Mouse (Mus musculus): ENCODE data around the gene Ghrh. TPM values are rescaled to one million over a fixed set of nuclear protein-coding genes. Genes with fewer than 3 reads are reported as not detected.

The Ghrh gene
- polyA plus RNA-seq, 1 experiment from 2014 or later, result 1.8 TPM

DNA sequence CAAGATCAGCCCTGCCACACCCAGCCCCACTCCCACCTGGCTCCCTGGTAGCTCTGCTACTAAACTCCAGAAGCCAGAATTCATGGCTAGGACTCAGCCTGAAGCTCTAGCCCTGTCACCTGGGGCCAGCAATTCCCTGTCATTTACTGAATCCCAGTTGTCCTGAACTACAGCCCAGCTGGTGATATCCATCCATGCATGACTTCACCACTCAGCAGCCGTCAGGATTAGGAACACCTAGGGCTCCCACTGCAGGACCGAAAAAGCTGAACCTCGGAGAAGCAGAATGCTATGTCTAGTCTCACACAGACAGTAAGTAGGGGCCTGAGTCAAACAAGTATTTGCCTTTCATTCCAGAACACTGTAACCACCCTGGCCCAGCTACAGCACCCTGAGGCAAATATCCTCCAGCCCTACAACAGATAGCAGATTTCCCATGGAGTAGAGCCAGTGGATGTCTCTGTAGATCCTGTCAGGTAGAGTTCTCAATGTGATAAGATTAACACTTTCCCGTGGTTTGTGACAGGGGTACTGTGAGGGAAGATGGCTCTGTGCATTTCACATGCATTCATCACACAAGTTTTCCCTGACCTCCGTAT is 4.9 kb downstream of the Ghrh start:
- no peaks in the 10 kb centered on the region for H3K9me3 ChIP-seq (replicated peaks)
- no peak overlapping the region for H3K4me2 ChIP-seq
- no peaks in the 10 kb centered on the region for H3K36me3 ChIP-seq
- no peak overlapping the region for H3K4me3 ChIP-seq (replicated peaks)
- no peaks in the 10 kb centered on the region for H3K27me3 ChIP-seq (replicated peaks)
- H3K27ac ChIP-seq (replicated peaks), result peak overlapping the region; percentile 76
- no peak for ATAC-seq (ENCODE audit: low FRiP score)
- H3K4me1 ChIP-seq, result peaks cover 53% of the 10 kb centered on the region
- 38% methylated on average over 5 of the region's 5 CpGs for WGBS
- H3K9ac ChIP-seq (replicated peaks), result 0 out of 2 replicates have a peak overlapping the region, but pooled peaks have one; percentile 15

DNA sequence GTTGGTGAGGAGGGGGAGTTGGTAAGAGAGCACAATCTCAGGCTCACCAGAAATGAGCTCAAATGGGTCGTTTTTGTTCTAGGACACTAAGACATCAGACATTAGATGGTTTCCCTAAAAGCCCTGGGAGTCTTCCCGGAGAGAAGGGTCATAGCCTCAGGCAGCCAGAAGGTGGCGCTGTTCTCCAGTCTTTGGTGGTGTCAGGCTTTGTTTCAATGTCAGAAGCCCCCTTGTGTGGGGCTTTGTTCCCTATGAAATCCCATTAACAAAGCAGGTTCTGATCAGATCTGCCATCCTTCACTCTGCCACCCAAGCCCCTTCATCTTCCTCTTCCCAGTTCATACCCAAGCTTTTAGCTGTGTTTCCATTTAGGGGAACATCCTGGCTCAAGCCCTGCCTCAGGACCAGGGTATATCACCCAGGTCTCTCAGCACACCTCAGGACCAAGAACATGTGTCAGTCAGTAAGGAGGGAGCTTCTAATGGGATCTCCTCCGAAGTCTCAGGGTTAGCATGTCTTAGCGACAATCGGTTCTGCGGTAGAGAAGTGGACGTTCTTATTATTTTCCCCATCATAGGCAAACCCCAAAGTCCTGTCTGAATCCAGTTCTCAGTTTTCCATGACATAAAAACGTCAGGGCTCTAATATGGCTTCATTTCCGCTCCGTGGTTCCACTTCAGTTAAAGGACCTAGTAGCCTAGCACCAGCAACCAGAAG is 5.6 kb downstream of the Ghrh start:
- peaks cover 48% of the 10 kb centered on the region for H3K4me1 ChIP-seq
- ATAC-seq (ENCODE audit: low FRiP score), result peak; percentile 53; the same call in 1 of the 2 replicates
- peak overlapping the region; percentile 81 for H3K27ac ChIP-seq (replicated peaks)
- H3K9ac ChIP-seq (replicated peaks), result 0 out of 2 replicates have a peak overlapping the region, but pooled peaks have one; percentile 15
- WGBS, result 40% methylated on average over 11 of the region's 11 CpGs
- H3K27me3 ChIP-seq (replicated peaks), result no peaks in the 10 kb centered on the region
- H3K4me2 ChIP-seq, result no peak overlapping the region
- H3K9me3 ChIP-seq (replicated peaks), result no peaks in the 10 kb centered on the region
- H3K36me3 ChIP-seq, result no peaks in the 10 kb centered on the region
- H3K4me3 ChIP-seq (replicated peaks), result no peak overlapping the region

DNA sequence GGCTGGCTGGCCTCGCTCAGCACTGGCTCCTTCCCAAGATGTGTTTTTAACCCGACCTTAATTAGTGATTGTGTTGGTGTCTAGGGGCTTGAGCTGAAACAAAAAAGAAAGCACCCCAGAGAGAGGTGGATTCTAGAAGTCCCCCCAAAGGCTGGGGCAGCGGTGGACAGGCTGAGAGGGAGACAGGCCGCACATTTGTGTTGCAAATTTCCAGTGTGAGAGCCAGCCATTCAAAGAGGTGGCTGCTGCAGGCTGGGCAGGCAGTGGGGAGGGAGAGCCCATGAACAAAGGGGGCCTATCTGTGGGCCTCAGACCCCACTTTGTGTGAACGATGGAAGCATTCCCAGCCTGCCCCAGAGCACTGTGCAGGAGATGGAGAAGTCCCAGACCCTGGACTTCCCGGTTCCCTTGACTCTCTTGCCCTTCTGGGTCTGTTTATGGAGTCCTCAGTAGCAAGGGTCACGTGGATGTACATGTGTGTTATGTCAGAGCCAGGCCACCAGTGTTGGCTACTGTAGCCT is 7.0 kb downstream of the Ghrh start:
- no peak overlapping the region for H3K4me3 ChIP-seq (replicated peaks)
- no peak overlapping the region for H3K9ac ChIP-seq (replicated peaks)
- 19% methylated on average over 7 of the region's 7 CpGs for WGBS

DNA sequence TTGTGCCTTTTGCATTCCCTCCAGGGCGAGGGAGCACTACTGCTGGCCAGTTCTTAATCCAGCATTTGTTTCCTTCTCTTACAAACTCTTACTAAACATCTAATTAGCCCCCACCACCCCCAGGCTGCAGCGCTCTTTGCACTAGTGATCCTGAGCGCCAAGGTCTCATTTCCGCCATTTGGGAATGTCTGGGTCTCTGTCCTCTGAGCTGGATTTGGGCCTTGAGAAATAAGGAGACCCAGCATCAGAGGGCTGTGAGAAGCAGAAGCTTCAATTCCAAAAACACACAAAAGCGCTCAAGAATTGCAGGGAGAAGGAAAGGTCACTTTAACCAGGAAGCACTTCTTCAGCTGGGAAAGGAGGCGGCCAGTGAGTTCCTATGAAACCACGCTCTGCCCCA is 7.8 kb downstream of the Ghrh start:
- no peaks in the 10 kb centered on the region for H3K27me3 ChIP-seq (replicated peaks)
- no peak overlapping the region for H3K4me2 ChIP-seq
- H3K9me3 ChIP-seq (replicated peaks), result no peaks in the 10 kb centered on the region
- no peak overlapping the region for H3K9ac ChIP-seq (replicated peaks)
- ATAC-seq (ENCODE audit: low FRiP score), result no peak
- no peak overlapping the region for H3K4me3 ChIP-seq (replicated peaks)
- H3K27ac ChIP-seq (replicated peaks), result peak overlapping the region; percentile 81
- WGBS, result 72% methylated on average over 7 of the region's 7 CpGs
- H3K36me3 ChIP-seq, result no peaks in the 10 kb centered on the region
- H3K4me1 ChIP-seq, result peaks cover 43% of the 10 kb centered on the region

More for the DNA sequence above, 7.0 kb downstream of the Ghrh start:
- ATAC-seq (ENCODE audit: low FRiP score), result peak; percentile 69
- Histone ChIP-seq H3K27me3 (replicated peaks) (no peaks in the 10 kb centered on the region), H3K9me3 (replicated peaks) (no peaks in the 10 kb centered on the region), H3K4me2 (no peak overlapping the region), H3K27ac (replicated peaks) (peak overlapping the region; percentile 81), H3K36me3 (no peaks in the 10 kb centered on the region), H3K4me1 (peaks cover 43% of the 10 kb centered on the region)

DNA sequence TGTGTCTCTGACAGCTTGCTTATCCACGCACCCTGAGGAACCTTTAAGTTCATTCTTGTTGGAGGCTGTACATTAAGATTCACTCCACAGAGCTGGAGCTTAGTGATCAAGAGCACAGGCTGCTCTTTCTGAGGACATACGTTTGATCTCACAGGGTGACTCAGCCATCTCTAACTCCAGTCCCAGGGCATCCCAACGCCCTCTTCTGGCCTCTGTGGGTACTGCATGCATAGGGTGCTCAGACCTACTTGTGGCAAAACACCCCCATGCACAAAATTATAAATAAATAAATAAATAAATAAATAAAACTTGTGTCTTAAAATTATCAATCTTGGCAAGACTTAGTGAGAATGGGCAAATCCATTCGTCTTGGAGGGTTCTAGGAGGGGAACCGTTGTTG is 8.6 kb downstream of the Ghrh start:
- Histone ChIP-seq H3K4me1 (peaks cover 42% of the 10 kb centered on the region), H3K4me3 (replicated peaks) (no peak overlapping the region), H3K4me2 (no peak overlapping the region), H3K9me3 (replicated peaks) (no peaks in the 10 kb centered on the region), H3K36me3 (no peaks in the 10 kb centered on the region), H3K9ac (replicated peaks) (no peak overlapping the region), H3K27me3 (replicated peaks) (no peaks in the 10 kb centered on the region), H3K27ac (replicated peaks) (0 out of 2 replicates have a peak overlapping the region, but pooled peaks have one; percentile 28)
- no peak for ATAC-seq (ENCODE audit: low FRiP score)
- WGBS, result 33% methylated on average over 5 of the region's 5 CpGs

DNA sequence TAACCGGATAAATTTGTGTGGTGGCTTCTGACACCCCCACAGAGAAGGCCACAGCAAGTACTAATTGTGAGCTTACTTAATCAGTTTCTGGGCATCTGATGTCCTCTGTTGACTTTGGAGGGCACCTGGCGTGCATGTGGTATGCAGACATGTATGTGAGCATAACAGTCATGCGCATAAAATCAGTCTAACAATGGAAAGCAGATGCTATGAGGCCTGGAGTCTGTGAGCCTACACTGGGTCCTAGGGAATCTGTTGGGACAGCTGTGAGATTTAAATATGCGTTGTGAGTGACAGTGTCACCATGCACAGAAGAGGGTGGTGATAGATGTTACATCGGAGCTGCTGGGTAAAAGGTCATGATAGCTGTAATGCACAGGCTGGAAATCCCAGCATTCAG is 15.2 kb downstream of the Ghrh start:
- Histone ChIP-seq H3K4me3 (replicated peaks) (no peak overlapping the region), H3K9ac (replicated peaks) (no peak overlapping the region)

DNA sequence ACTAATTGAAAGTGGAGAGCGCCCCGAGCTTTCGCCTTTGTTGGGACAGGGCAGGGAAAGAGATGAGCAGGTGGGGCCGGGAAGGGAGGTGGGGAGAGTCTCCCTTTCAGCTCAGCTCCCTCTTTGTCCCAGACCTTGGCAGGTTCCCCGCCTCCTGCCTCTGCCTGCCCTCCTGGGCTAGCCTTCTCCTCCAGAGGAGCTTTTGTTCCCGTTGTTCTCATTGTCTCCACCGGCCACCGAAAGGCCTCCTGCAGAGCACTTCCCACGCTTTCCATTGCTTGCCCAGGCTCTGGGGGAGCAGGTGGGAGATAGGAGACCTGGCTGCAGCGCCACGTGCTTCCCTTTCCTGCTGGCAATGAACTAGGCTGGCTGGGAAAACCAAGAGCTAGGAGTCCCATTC is 18.7 kb downstream of the Ghrh start:
- no peak overlapping the region for H3K9ac ChIP-seq (replicated peaks)

More for the DNA sequence above, 15.2 kb downstream of the Ghrh start:
- 52% methylated on average over 5 of the region's 5 CpGs for WGBS
- no peak overlapping the region for H3K4me2 ChIP-seq
- H3K9me3 ChIP-seq (replicated peaks), result no peaks in the 10 kb centered on the region
- no peak for ATAC-seq (ENCODE audit: low FRiP score)
- H3K4me1 ChIP-seq, result peaks cover 14% of the 10 kb centered on the region
- H3K27ac ChIP-seq (replicated peaks), result no peak overlapping the region
- no peaks in the 10 kb centered on the region for H3K36me3 ChIP-seq
- H3K27me3 ChIP-seq (replicated peaks), result no peaks in the 10 kb centered on the region

DNA sequence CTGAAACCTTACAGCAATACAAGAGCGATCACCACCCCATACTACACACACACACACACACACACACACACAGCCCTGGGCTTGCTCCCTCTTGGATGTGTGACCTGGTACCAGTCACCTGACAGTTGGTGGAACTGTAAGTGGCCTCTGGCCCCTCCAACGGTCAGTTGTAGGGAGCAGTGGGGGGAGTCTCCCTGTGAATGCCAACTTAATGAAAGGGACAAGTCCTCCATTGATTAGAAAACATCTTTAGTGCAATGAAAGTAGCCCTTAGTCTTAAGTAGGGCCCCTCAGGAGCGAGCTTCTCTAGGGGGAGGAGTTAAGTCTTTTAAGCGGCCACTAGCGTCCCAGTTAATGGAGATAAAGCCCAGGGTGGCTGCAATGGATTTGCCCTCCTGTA is 19.2 kb downstream of the Ghrh start:
- no peak for ATAC-seq (ENCODE audit: low FRiP score)
- H3K27ac ChIP-seq (replicated peaks), result 0 out of 2 replicates have a peak overlapping the region, but pooled peaks have one; percentile 41
- H3K4me2 ChIP-seq, result 0 out of 2 replicates have a peak overlapping the region, but pooled peaks have one; percentile 5
- H3K9ac ChIP-seq (replicated peaks), result no peak overlapping the region
- H3K4me3 ChIP-seq (replicated peaks), result no peak overlapping the region
- H3K36me3 ChIP-seq, result peaks cover 33% of the 10 kb centered on the region
- peaks cover 17% of the 10 kb centered on the region for H3K4me1 ChIP-seq
- WGBS, result 25% methylated on average over 5 of the region's 5 CpGs
- H3K27me3 ChIP-seq (replicated peaks), result no peaks in the 10 kb centered on the region
- no peaks in the 10 kb centered on the region for H3K9me3 ChIP-seq (replicated peaks)

More for the DNA sequence above, 18.7 kb downstream of the Ghrh start:
- Histone ChIP-seq H3K36me3 (peaks cover 29% of the 10 kb centered on the region), H3K27me3 (replicated peaks) (no peaks in the 10 kb centered on the region), H3K4me2 (0 out of 2 replicates have a peak overlapping the region, but pooled peaks have one; percentile 5), H3K27ac (replicated peaks) (peak overlapping the region; percentile 41; the same call in 1 of the 2 replicates), H3K4me1 (peaks cover 14% of the 10 kb centered on the region), H3K9me3 (replicated peaks) (no peaks in the 10 kb centered on the region), H3K4me3 (replicated peaks) (no peak overlapping the region)
- 9% methylated on average over 11 of the region's 11 CpGs for WGBS
- ATAC-seq (ENCODE audit: low FRiP score), result no peak

DNA sequence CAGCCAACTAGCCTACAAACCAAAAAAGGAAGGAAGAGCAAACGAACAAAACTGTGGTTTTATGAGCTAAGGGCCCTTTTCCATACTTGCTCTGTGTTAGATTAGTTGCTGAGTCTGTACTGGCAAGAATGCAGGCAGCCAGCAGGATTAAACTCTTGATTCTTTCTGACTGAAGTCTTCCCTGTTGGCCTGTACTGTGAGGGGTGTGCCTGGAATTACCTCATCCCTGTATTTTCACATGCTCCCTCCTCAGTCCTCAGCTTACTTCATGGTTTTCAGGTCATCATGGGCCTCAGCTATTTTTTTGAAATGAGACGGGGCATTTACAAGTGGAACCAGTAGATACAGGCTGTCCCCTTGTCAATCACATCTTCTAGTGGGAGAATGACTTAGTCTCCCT is 22.1 kb downstream of the Ghrh start:
- Histone ChIP-seq H3K9me3 (replicated peaks) (no peaks in the 10 kb centered on the region), H3K27ac (replicated peaks) (no peak overlapping the region), H3K9ac (replicated peaks) (no peak overlapping the region), H3K4me2 (no peak overlapping the region), H3K4me1 (peaks cover 42% of the 10 kb centered on the region), H3K4me3 (replicated peaks) (no peak overlapping the region), H3K27me3 (replicated peaks) (no peaks in the 10 kb centered on the region), H3K36me3 (peaks cover 54% of the 10 kb centered on the region)
- 83% methylated on average over 2 of the region's 2 CpGs for WGBS
- no peak for ATAC-seq (ENCODE audit: low FRiP score)

DNA sequence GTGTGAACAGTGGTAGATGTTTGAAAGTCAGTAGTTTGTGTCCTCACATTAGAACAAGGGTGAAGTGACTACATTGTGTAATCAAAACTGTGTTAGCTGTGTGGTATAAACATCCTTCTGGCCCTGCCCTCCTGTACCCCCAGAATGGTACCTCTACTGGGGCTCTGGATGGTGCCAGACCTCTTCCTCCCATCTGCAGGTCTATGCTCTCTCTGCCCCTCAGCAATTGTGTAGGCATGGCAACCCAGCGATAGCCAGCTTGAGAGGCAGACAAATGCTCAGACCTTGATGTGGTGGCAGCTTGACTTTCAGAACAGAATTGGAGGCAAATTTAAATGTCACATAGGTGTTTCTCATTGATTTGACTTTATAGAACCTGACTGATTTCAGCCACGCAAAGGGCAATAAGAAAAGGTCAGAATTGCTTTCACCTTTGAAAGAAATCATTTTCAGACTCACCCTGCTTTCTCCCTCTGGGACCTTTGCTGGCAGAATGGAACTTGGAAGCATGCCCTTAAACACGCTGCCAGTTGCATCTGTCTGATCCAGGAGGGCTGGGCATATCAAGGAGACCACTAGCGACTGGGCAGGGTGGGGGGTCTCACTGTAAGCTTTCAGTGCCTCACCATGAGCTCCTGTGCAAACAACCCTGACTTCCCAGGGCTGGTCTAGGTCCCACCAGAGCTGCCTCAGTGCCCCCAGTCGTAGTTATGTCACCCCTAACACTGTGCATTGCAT is 25.1 kb downstream of the Ghrh start:
- no peaks in the 10 kb centered on the region for H3K9me3 ChIP-seq (replicated peaks)
- ATAC-seq (ENCODE audit: low FRiP score), result no peak

DNA sequence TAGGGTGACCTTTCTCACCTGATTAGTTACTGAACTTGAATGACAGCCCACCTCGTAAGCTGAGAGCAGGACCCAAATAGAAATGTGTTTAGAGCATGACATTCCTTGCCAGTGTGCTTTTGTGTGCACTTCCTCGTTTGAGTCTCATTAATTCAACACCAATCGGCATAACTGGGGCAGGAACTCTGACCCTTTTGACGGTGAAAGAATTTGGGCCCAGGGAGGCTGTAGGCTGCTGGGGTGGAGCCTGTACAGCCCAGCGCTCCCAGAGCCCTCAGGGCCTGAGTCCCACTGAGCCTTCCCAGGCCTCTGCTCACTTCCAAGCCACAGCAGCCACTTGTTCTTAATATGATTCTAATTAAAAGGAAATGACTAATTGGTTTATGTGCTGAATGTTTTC is 26.4 kb downstream of the Ghrh start:
- ATAC-seq (ENCODE audit: low FRiP score), result no peak
- Histone ChIP-seq H3K4me3 (replicated peaks) (no peak overlapping the region), H3K9ac (replicated peaks) (no peak overlapping the region), H3K4me1 (peaks cover 33% of the 10 kb centered on the region), H3K27me3 (replicated peaks) (no peaks in the 10 kb centered on the region), H3K27ac (replicated peaks) (peak overlapping the region; percentile 48), H3K9me3 (replicated peaks) (no peaks in the 10 kb centered on the region), H3K4me2 (no peak overlapping the region), H3K36me3 (peaks cover 73% of the 10 kb centered on the region)
- 57% methylated on average over 5 of the region's 5 CpGs for whole genome bisulfite sequencing

More for the DNA sequence above, 25.1 kb downstream of the Ghrh start:
- Histone ChIP-seq H3K27me3 (replicated peaks) (no peaks in the 10 kb centered on the region), H3K36me3 (peaks cover 72% of the 10 kb centered on the region), H3K4me1 (peaks cover 33% of the 10 kb centered on the region), H3K4me2 (no peak overlapping the region), H3K9ac (replicated peaks) (no peak overlapping the region), H3K27ac (replicated peaks) (peak overlapping the region; percentile 61), H3K4me3 (replicated peaks) (no peak overlapping the region)
- WGBS, result 60% methylated on average over 5 of the region's 5 CpGs

Data from neural tube, embryonic 15.5 days (tissue).